Mouse (Mus musculus): ENCODE results near the gene Eps8l2. TPM values are rescaled to one million over a fixed set of nuclear protein-coding genes. Genes with fewer than 3 reads are reported as not detected.

Eps8l2 gene
- polyA plus RNA-seq, 1 experiment from 2014 or later = 5.0 TPM

GRCm38 (mm10) chr7:141315974-141316373, 22.7 kb upstream of the Eps8l2 start:
- no peak for DNase-seq (ENCODE audit: low spot score)
- no peak overlapping the region for H3K4me3 ChIP-seq
- H3K36me3 ChIP-seq = peaks cover 100% of the 10 kb centered on the region
- H3K4me1 ChIP-seq = no peaks in the 10 kb centered on the region
- H3K27ac ChIP-seq = no peak overlapping the region
- H3K9me3 ChIP-seq (replicated peaks) = no peaks in the 10 kb centered on the region
- H3K27me3 ChIP-seq (ENCODE audit: low read depth, poor library complexity, severe bottlenecking) = no peaks in the 10 kb centered on the region
- 81% methylated on average over 5 of the region's 5 CpGs for WGBS

- H3K9me3 ChIP-seq (replicated peaks) = no peaks in the 10 kb centered on the region
- H3K4me1 ChIP-seq = no peaks in the 10 kb centered on the region
- H3K27me3 ChIP-seq (ENCODE audit: low read depth, poor library complexity, severe bottlenecking) = no peaks in the 10 kb centered on the region
- DNase-seq (ENCODE audit: low spot score) = no peak
- no peak overlapping the region for H3K27ac ChIP-seq
- WGBS = 79% methylated on average over 1 of the region's 1 CpGs
- no peak overlapping the region for H3K4me3 ChIP-seq
- H3K36me3 ChIP-seq = peaks cover 100% of the 10 kb centered on the region
Observed at GRCm38 (mm10) chr7:141317619-141318132, 21.0 kb upstream of the Eps8l2 start.

GRCm38 (mm10) chr7:141319446-141319845, 19.2 kb upstream of the Eps8l2 start:
- DNase-seq (ENCODE audit: low spot score) = no peak

GRCm38 (mm10) chr7:141324686-141325085, 14.0 kb upstream of the Eps8l2 start:
- Histone ChIP-seq H3K4me1 (peaks cover 29% of the 10 kb centered on the region), H3K9me3 (replicated peaks) (no peaks in the 10 kb centered on the region), H3K36me3 (peaks cover 55% of the 10 kb centered on the region), H3K27me3 (ENCODE audit: low read depth, poor library complexity, severe bottlenecking) (no peaks in the 10 kb centered on the region), H3K27ac (no peak overlapping the region), H3K4me3 (no peak overlapping the region)
- 100% methylated on average over 1 of the region's 1 CpGs for WGBS
- no peak for DNase-seq (ENCODE audit: low spot score)

More at GRCm38 (mm10) chr7:141319446-141319845, 19.2 kb upstream of the Eps8l2 start:
- 76% methylated on average over 2 of the region's 2 CpGs for WGBS
- H3K4me1 ChIP-seq = no peaks in the 10 kb centered on the region
- H3K36me3 ChIP-seq = peaks cover 100% of the 10 kb centered on the region
- no peaks in the 10 kb centered on the region for H3K9me3 ChIP-seq (replicated peaks)
- no peaks in the 10 kb centered on the region for H3K27me3 ChIP-seq (ENCODE audit: low read depth, poor library complexity, severe bottlenecking)
- H3K4me3 ChIP-seq = no peak overlapping the region
- H3K27ac ChIP-seq = no peak overlapping the region

- Histone ChIP-seq H3K4me1 (peaks cover 29% of the 10 kb centered on the region), H3K9me3 (replicated peaks) (no peaks in the 10 kb centered on the region), H3K4me3 (peak overlapping the region; percentile 66), H3K27ac (peak overlapping the region; percentile 98), H3K27me3 (ENCODE audit: low read depth, poor library complexity, severe bottlenecking) (no peaks in the 10 kb centered on the region), H3K36me3 (peaks cover 34% of the 10 kb centered on the region)
- no peak for DNase-seq (ENCODE audit: low spot score)
- WGBS = 7% methylated on average over 35 of the region's 35 CpGs
Observed at GRCm38 (mm10) chr7:141326546-141327446, 11.9 kb upstream of the Eps8l2 start.

- Histone ChIP-seq H3K4me3 (peak within 1 kb of the TSS; percentile 66), H3K9me3 (replicated peaks) (no peaks in the 10 kb centered on the region), H3K27me3 (ENCODE audit: low read depth, poor library complexity, severe bottlenecking) (no peaks in the 10 kb centered on the region), H3K27ac (peak within 1 kb of the TSS; percentile 98), H3K36me3 (peaks cover 33% of the 10 kb centered on the region), H3K4me1 (peaks cover 29% of the 10 kb centered on the region)
- WGBS = under 1% methylated on average over 105 of the region's 105 CpGs
- peak; percentile 94 for DNase-seq (ENCODE audit: low spot score)
Observed at GRCm38 (mm10) chr7:141327469-141328372, 11.0 kb upstream of the Eps8l2 start, which contains the start of the genes Deaf1 and Tmem80. Gene Deaf1, minus strand, starts transcription at chr7:141327690. Gene Tmem80, plus strand, starts transcription at chr7:141327739.

- DNase-seq (ENCODE audit: low spot score) = no peak
- Histone ChIP-seq H3K27me3 (ENCODE audit: low read depth, poor library complexity, severe bottlenecking) (no peaks in the 10 kb centered on the region), H3K4me3 (peak overlapping the region; percentile 66), H3K36me3 (peaks cover 33% of the 10 kb centered on the region), H3K27ac (peak overlapping the region; percentile 98), H3K4me1 (peaks cover 29% of the 10 kb centered on the region), H3K9me3 (replicated peaks) (no peaks in the 10 kb centered on the region)
- 21% methylated on average over 24 of the region's 24 CpGs for WGBS
Observed at GRCm38 (mm10) chr7:141328373-141328990, 10.2 kb upstream of the Eps8l2 start.

- Histone ChIP-seq H3K9me3 (replicated peaks) (no peaks in the 10 kb centered on the region), H3K27ac (no peak overlapping the region), H3K4me3 (no peak overlapping the region), H3K27me3 (ENCODE audit: low read depth, poor library complexity, severe bottlenecking) (no peaks in the 10 kb centered on the region), H3K4me1 (peaks cover 25% of the 10 kb centered on the region), H3K36me3 (peaks cover 39% of the 10 kb centered on the region)
- DNase-seq (ENCODE audit: low spot score) = no peak
Observed at GRCm38 (mm10) chr7:141330706-141331105, 8.0 kb upstream of the Eps8l2 start.

- Histone ChIP-seq H3K36me3 (peaks cover 45% of the 10 kb centered on the region), H3K27ac (no peak overlapping the region), H3K4me3 (no peak overlapping the region), H3K27me3 (ENCODE audit: low read depth, poor library complexity, severe bottlenecking) (no peaks in the 10 kb centered on the region), H3K4me1 (peaks cover 13% of the 10 kb centered on the region), H3K9me3 (replicated peaks) (no peaks in the 10 kb centered on the region)
- no peak for DNase-seq (ENCODE audit: low spot score)
- 81% methylated on average over 6 of the region's 6 CpGs for WGBS
Observed at GRCm38 (mm10) chr7:141331990-141332389, 6.7 kb upstream of the Eps8l2 start.

- Histone ChIP-seq H3K36me3 (peaks cover 45% of the 10 kb centered on the region), H3K9me3 (replicated peaks) (no peaks in the 10 kb centered on the region), H3K4me3 (no peak overlapping the region), H3K27ac (no peak overlapping the region), H3K4me1 (peaks cover 26% of the 10 kb centered on the region), H3K27me3 (ENCODE audit: low read depth, poor library complexity, severe bottlenecking) (peaks cover 26% of the 10 kb centered on the region)
- 82% methylated on average over 2 of the region's 2 CpGs for WGBS
- no peak for DNase-seq (ENCODE audit: low spot score)
Observed at GRCm38 (mm10) chr7:141335044-141335579, 3.6 kb upstream of the Eps8l2 start.

- Histone ChIP-seq H3K9me3 (replicated peaks) (no peaks in the 10 kb centered on the region), H3K4me1 (peaks cover 29% of the 10 kb centered on the region), H3K36me3 (peaks cover 45% of the 10 kb centered on the region), H3K4me3 (no peak overlapping the region), H3K27ac (no peak overlapping the region), H3K27me3 (ENCODE audit: low read depth, poor library complexity, severe bottlenecking) (peaks cover 32% of the 10 kb centered on the region)
- WGBS = 90% methylated on average over 4 of the region's 4 CpGs
- DNase-seq (ENCODE audit: low spot score) = no peak
Observed at GRCm38 (mm10) chr7:141335682-141336081, 3.0 kb upstream of the Eps8l2 start.

GRCm38 (mm10) chr7:141336296-141336695, 2.4 kb upstream of the Eps8l2 start:
- peaks cover 45% of the 10 kb centered on the region for H3K36me3 ChIP-seq
- peaks cover 32% of the 10 kb centered on the region for H3K27me3 ChIP-seq (ENCODE audit: low read depth, poor library complexity, severe bottlenecking)
- DNase-seq (ENCODE audit: low spot score) = no peak
- H3K27ac ChIP-seq = no peak overlapping the region
- 83% methylated on average over 3 of the region's 3 CpGs for WGBS
- peaks cover 29% of the 10 kb centered on the region for H3K4me1 ChIP-seq
- H3K4me3 ChIP-seq = no peak overlapping the region
- no peaks in the 10 kb centered on the region for H3K9me3 ChIP-seq (replicated peaks)
